Mouse (Mus musculus) fibroblast of lung, adult 2 months (primary cell): ENCODE measurements around the gene Ttc9b.

Source experiments
- DNase-seq: peaks from one replicate; pipeline ENCODE4 v3.0.0-alpha.2; 2011; ENCODE audit warnings: low read depth

Gene Ttc9b

DNA sequence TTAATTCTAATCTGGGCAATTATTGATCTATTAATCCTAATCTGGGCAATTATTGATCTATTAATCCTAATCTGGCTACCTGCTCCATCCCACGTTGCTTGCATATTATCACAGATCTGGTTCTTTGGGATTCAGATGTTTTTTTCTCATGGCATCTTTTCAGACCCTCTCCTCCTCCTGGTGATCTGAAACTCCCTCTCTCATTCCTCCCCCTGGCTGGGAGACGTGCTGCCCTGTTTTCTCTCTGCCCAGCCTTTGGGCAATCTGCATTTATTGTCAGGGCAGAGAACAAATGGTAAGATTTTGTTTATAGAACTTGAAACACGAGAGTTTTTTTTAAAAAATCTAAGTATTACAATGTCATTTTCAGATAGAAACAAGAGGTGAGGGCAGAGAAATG lies 34.1 kb downstream of the Ttc9b start:
- no peak for DNase-seq

DNA sequence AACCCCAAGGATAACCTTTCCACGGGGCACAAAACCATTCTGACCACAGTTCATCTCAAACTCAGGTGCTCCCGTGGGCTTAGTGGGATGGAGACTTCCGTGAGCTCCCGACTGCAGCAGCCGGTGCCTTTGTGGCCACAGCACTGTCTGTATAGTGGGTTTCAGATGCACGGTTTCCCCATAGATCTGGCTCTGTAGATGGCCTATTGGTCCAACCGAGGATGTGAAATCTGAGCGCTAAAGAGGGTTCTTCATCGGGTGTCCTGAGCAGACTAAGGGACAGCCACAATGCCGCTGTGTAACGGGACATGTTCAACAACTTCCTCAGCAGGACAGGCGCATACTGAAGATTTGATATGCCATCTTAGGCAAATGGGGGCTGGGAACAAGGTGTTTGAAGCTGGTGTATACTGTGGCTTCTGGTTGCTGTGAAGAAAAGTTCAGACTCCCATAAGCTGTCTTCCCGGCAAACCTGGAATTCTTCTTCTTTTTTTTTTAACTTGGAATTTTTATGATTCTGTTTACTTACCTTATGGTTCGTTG lies 34.6 kb downstream of the Ttc9b start:
- DNase-seq = no peak

DNA sequence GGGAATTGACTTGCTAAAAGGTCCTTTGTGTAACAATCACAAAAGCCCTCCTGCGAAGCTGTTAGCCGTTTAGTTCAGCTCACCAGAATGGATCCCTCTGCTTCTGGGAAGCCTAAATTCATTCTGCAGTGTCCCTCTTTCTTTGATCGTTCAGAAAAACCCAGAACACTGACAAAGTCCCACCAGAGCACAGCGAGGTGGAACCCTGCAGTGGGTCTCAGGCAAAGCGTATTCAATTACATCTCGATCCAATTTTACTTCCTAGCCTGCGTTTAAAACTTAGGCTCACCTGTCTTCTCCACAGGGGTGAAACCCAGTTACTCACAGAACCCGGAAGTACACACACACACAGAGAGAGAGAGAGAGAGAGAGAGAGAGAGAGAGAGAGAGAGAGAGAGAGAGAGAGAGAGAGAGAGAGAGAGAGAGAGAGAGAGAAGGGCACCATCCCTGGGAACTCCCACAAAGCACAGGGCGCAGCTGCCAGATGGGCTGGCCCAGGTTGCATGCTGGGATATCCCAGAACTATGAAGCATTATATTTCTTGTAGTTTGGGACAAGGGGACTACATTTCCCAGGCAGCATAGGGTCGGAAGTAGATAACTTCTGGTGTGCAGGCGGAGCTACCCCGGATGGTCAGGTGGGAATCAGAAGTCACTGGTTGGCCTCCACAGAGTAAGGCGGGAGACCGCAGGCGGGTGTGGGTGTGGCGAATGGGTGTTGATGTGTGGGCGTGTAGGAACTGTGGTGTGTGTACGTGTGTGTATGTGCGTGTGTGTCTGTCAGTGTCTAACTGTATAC lies 35.3 kb downstream of the Ttc9b start, which contains the start of gene Zfp607b:
Gene Zfp607b, plus strand, starts transcription at position 526 of the 798 bp plus-strand sequence.
- DNase-seq = peak; percentile 97

DNA sequence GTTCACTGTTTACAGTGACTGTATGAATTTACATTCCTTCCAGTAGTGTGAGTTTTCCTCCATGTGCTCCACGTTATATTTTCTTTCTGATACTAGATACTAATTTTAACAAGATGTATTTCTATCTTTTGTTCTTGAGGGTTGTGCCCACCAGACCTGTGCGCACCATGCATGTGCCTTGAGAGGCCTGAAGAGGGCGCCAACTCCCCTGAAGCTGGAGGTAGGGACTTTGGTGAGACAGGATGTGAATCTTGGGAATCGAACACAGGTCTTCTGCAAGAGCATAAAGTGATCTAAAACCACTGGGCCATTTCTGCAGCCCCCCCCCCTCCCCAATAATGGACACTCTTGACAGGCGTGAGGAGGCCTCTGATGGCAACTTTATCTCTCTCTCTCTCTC lies 37.4 kb downstream of the Ttc9b start:
- DNase-seq = no peak

DNA sequence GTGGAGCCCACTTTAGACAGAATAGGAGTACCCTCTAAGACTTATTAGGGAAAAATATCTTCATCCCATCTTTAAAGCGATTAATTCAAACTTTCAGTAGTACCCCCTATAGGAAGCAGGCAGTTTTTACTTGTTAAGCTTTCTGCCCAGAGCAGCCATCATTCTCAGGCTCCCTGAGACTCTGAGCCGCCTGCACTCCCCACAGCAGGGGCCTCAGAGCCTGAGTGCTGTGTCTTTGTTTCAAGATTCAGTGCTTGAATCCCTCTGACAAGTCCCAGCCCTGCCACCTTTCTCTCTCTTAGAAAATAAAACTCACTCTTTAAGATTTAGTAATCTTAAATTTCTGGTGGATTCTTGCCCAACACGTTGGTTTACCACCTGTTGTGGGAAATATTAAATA lies 43.0 kb downstream of the Ttc9b start:
- DNase-seq = no peak
